Mouse (Mus musculus) CD8-positive naive resting alpha-beta T cell, adult 2 months (primary cell): Measurements from ENCODE around the gene Pnn.
"Not testable (repeated sequence)": the region's sequence is repeated elsewhere in the genome, so short reads cannot be mapped to it uniquely, and the experiment has no call there.

Source experiments
- DNase-seq, 2 experiments: peaks; one replicate each; pipeline ENCODE4 v3.0.0; 2022; ENCODE audit warnings: low read depth in 2 of 2, low spot score in 2 of 2

The Pnn gene

DNA sequence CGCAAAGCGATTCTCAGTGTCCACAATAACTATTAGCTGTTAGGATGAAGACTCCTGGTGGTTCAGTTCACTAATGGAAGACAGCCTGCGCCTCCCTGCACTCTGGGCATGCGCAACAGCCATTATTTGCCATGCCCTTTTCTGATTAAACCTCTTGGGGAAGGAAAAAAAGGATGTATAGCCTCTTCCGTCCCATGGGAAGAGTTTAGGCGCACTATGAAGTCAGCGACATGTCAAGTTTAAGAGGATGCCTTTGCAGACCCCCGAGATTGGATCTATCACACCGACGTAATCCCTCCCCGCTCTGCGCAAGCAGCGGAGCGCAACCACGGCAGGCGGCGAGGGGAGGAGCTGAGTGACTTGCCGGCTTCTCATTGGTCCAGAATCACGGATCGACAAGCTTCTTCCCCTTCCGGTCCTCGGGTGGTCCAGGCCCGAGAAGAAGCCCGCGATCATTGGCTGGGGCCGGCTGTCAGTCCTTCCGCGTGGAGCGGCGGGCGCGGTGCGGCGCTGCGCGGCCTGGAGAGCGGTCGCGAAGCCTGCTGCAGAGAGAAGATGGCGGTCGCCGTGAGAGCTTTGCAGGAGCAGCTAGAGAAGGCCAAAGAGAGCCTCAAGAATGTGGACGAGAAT lies at the start of gene Pnn:
Gene Pnn (plus strand): TSS at position 437 of the 630 bp plus-strand sequence.
- peak; percentile 94 to 97 for DNase-seq

GRCm38 (mm10) chr12:59017970-59018369 lies 48.7 kb upstream of the Pnn start:
- DNase-seq: no peak

GRCm38 (mm10) chr12:59019891-59020290 lies 46.8 kb upstream of the Pnn start:
- no peak for DNase-seq

DNA sequence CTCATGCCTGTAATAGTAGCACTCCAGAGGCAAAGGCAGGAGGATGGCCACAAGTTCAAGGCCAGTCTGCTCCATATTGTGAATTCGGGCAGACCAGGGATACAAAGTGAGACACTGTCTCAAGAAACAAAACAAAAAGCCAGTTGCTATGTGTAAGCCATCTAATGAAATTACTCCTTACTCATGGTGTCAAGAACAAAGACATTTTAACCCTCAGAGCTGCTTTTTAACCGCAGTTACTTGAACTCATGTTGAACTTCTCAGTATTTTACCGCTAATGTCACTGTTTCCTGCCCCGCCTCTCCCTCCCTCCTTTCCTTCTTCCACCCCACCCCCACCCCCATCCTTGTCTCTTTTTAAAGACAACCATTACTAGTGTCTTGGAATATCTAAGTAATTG lies 45.4 kb upstream of the Pnn start:
- no peak for DNase-seq

- DNase-seq: no peak
Observed at GRCm38 (mm10) chr12:59032101-59032500, 34.6 kb upstream of the Pnn start.

DNA sequence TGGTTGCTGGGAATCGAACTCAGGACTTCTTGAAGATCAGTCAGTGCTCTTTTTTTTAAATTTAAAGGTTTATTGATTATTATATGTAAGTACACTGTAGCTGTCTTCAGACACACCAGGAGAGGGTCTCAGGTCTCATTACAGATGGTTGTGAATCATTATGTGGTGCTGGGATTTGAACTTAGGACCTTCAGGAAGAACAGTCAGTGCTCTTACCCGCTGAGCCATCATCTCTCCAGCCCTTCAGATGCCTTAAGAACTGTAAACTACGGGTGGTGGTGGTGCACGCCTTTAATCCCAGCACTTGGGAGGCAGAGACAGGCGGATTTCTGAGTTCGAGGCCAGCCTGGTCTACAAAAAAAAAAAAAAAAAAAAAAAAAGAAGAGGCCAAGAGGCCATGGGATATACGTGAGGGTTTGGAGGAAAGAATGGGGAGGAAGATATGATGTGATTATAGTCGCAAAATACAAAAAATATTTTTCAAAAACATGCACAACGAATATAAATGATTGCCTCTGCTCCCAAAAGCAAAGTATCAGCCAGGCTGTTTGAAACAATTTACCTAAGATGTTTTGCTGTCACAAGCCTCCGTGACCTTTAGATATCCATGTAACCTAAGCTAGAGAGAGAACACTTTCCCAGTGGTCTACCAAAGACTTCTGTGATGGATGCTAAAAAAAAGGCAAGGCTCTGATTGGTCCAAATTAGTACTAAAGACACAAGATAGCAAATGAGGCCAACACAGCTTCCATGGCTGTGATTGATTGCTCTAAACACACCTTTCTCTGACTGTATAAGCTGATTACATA lies 27.3 kb upstream of the Pnn start:
- DNase-seq: no peak

DNA sequence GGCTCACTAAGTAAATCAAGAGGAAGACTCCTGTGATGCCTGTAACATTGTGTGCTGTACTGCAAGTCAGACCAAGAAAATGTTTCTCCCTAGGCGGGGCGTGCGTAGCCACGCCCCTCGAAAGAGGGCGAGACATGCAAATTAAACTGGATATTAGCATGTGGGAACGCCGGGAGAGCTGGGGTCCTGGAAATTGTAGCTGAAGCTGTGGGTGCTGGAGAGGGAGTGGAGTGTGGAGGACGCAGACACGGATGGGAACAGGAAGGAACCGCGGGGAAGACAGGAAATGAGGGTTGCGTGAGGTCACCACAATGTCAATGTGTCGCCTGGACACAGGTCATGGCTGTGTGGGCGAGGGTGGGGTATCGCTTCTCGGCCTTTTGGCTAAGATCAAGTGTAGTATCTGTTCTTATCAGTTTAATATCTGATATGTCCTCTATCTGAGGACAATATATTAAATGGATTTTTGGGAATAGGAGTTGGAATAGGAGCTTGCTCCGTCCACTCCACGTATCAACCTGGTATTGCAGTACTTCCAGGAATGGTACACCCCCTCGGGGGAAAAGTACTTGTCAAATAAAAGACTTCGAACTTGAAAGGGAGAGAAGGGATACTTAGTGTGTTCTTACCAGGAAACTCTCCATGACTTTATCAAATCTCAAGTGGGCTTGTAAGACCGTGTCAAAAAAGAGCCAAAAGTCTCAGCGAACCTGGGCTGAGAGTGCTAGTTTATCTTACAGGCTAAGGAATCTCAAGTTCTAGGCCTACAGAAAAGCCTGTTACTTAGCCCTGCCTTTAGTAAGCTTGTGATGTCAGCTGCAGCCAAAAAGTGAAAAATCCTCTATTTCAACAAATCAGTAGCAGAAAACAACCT lies 26.5 kb upstream of the Pnn start:
- no peak for DNase-seq

DNA sequence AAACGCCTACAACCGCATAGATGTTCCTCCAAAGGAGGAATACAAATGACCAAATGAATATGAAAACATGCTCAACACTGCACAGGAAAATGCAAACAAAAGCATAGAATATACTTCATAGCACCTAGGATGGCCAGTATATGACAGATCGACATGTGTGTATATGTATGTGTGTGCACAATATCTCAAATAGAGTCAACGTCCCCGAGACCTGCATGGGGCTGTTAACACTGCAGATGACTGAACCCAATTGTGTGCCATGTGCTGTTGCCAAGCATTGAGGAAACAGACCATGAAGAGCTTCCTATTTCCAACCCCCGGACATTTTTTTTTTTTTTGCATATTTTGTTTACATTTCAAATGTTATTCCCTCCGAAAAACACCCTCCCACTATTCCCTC lies 25.8 kb upstream of the Pnn start:
- no peak for DNase-seq

DNA sequence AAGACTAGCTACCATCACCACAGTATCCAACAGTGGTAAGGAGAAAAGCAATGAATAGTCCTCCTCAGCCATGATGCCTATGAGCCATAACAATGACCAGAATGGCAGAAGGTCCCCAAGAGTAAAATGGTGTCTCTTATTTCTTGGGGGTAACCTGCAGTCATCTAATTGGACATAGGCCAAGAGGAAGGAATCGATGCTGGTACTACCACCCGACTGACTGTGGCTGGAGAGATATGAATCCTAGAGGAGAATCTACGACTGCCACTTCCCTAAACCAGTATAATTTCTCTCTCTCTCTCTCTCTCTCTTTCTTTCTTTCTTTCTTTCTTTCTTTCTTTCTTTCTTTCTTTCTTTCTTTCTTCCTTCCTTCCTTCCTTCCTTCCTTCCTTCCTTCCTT lies 14.2 kb upstream of the Pnn start:
- DNase-seq: no peak

DNA sequence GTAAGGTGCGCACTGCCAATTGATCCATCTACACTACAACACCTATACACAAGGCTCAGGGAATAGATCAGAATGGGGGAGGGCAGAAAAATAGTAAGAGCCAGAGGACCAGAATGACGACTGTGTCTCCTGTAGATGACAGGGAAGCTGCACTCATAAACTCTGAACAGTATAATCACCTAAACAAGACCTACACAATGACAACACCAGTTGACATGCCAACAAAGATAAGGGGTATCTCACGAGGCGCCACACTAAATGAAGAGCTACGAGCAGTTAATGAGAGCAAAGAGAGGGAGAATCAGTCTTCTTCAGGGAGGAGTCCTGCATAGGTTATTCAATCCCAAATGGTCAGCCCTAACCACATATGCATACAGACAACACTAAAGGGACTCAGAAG lies 13.5 kb upstream of the Pnn start:
- DNase-seq: no peak

DNA sequence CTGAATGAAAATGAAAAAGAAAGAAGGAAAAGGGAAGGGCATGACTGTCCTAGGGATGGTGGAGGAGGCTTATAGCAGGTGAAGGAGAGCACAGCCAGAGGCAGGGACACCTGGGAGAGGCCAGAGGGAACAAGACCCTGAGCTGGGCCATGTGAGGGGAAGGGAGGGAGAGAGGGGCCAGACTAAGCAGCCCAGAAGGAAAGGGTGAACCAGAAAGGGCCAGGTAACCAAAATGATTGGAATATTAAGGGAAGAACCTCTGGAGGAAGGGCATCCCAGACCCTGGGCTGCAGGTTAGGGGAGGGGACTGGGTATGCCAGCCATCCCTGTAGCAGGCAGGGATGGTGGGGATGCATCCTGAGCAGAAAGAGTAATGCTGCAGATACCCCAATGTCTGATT lies 12.7 kb upstream of the Pnn start:
- no peak for DNase-seq

GRCm38 (mm10) chr12:59055196-59055850 lies 11.4 kb upstream of the Pnn start:
- DNase-seq: no peak

DNA sequence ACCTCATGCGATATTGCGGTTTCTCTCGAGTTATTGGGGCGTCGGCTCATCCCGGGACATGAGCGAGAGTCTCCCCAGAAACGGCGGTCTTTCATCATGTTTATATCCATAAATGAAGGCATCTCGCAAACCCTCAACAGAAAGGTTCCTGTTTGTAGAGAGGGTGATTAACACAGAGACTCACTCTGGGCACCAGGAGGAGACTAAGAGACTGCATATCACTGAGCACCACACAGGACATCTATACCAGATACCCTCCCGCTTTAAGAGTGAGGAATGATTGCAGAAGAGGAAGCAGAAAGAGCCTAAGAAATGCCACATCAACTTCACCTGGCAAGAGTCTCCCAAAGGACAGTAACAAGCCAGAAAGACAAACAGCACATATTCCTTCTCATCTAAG lies 10.5 kb upstream of the Pnn start:
- DNase-seq: no peak

- not testable (repeated sequence) for DNase-seq
Observed at GRCm38 (mm10) chr12:59058242-59058641, 8.4 kb upstream of the Pnn start.

DNA sequence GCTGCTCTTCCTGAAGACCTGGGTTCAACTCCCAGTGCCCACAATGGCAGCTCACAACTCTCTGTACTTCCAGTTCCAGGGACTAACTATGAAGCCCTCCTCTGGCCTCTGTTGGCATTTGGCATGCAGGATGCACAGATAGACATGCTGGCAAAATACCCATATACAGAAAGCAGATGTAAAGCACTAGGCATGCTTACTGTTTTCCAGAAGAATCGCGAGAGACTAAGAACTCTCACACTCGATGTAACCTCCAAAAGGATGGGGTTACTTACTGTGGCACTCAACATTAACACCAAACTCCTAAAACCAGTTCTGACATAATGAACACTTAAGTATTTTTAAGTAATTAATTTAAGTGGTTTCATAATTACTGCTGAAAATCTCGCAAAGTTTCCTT lies 6.4 kb upstream of the Pnn start:
- no peak for DNase-seq

- peak; percentile 57 to 62 for DNase-seq
Observed at GRCm38 (mm10) chr12:59060993-59061595, 5.6 kb upstream of the Pnn start, which contains the start of gene Trappc6b. Gene Trappc6b, minus strand, starts transcription at chr12:59061472.

DNA sequence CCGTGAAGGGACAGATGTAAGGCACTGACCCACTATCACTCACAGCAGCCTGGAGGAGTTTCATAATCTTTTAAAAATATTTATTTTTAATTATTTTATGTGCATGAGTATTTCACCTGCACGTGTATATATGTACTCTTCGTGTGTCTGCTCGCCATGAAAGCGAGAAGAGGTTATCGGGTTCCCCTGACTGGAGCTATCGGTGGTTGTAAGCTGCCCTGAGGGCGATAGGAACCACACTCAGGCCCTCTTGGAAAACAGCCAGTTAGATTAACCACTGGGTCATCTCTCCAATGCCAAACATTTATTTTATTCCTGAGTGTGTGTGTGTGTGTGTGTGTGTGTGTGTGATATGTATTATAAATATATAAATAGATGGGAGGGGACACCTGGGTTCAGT lies 1.8 kb upstream of the Pnn start:
- no peak for DNase-seq

DNA sequence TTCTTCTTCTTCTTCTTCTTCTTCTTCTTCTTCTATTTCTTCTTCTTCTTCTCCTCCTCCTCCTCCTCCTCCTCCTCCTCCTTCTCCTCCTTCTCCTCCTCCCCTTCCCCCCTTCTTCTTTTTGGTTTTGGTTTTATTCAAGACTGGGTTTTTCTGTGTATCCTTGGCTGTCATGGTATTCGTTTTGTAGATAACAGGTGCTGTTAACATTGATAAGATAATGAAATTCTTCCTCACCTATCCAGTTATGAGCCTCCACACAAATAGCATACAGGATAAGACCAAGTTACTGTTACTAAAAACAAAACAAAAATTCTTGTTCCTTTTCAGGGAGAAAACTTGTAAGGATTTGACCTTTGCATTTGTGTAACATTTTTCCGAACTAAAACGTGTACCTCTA lies 908 bp upstream of the Pnn start:
- DNase-seq: no peak

- DNase-seq: no peak
Observed at GRCm38 (mm10) chr12:59067095-59067494, 411 bp downstream of the Pnn start.

DNA sequence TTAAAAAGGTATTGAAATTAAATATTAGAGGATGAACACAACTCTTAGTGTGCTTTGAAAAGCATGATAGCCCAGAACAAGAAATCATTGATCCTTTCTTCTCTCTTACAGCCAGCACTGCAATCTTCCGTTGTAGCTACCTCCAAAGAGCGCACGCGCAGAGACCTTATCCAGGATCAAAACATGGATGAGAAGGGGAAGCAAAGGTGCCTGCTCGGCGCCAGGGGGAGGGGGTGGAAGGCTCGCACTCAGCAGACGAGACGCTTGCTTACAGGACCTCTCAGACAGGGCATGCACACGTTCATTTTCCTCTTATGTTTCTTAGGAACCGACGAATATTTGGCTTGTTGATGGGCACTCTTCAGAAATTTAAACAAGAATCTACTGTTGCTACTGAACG lies 2.1 kb downstream of the Pnn start:
- DNase-seq: no peak

DNA sequence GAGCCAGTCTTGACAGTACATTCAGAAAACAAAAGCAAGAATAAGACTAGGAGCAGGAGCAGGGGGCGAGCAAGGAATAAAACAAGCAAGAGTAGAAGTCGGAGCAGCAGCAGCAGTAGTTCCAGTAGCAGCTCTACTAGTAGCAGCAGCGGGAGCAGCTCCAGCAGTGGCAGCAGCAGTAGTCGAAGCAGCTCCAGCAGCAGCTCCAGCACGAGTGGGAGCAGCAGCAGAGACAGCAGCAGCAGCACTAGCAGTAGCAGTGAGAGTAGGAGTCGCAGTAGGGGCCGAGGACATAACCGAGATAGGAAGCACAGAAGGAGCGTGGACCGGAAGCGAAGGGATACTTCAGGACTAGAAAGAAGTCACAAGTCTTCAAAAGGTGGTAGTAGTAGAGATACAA lies 5.6 kb downstream of the Pnn start:
- DNase-seq: no peak
